ENCODE assay signal across 13 mouse cellular contexts in the genomic region with DNA sequence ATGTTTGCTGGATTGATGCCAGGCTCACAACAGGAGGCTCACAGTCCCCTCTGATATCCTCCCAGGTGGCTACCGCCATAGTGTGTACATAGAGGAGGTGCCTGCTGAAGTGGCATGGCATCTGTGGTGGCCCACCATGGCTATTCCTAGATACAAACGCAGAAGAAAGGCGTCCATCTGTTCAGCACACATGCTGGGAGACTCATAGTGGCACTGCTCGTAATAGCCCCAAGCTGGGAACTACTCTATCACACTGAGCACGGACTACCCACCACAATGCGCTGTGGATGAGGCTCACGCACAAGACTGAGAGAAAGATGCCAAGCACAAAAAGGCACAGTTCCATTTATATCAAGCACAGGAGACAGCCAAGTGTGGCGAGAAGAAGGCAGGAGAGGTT. TPM values are rescaled to one million over a fixed set of nuclear protein-coding genes. Genes with fewer than 3 reads are reported as not detected.
DNase-seq lines count a peak whose midpoint lies in the region; ATAC-seq and TF ChIP-seq lines count a peak whose summit lies in the region.
"Had no signal": no experiment of that assay in that cellular context is flagged by ENCODE, and none has a peak within 500 bp of the region (broad histone marks: within the 10 kb centered on the region; RNA-seq: fewer than 3 reads in every experiment).

No protein-coding gene starts in this region.

- peak overlapping the region; percentile 60 for H3K27ac ChIP-seq in forebrain, embryonic 13.5 days
- no peak overlapping the region for H3K27ac ChIP-seq in forebrain, embryonic 11.5 days (ENCODE audit: low read depth, low read length)
- H3K27ac ChIP-seq in hindbrain, embryonic 16.5 days (ENCODE audit: low read depth, low read length): no peak overlapping the region
- no peak overlapping the region for H3K27ac ChIP-seq in midbrain, postnatal 0 days (ENCODE audit: low read depth, low read length)
- H3K27ac ChIP-seq: macrophage had no signal

- peak; percentile 77 for ATAC-seq in forebrain, embryonic 13.5 days
- no peak for ATAC-seq in forebrain, embryonic 11.5 days (replicated peaks; ENCODE audit: low FRiP score)
- ATAC-seq in hindbrain, embryonic 16.5 days: 0 out of 2 replicates have a peak, but pooled peaks have one; percentile 37
- ATAC-seq in midbrain, postnatal 0 days (ENCODE audit: low FRiP score): no peak

- H3K4me3 ChIP-seq in forebrain, embryonic 13.5 days: no peak overlapping the region
- no peak overlapping the region for H3K4me3 ChIP-seq in forebrain, embryonic 11.5 days (ENCODE audit: low read depth, low read length)
- no peak overlapping the region for H3K4me3 ChIP-seq in hindbrain, embryonic 16.5 days (ENCODE audit: low read length)
- H3K4me3 ChIP-seq in midbrain, postnatal 0 days (ENCODE audit: low read depth, low read length): no peak overlapping the region

- DNase-seq in forebrain, embryonic 11.5 days (ENCODE audit: low spot score): no peak
- peak; percentile 74 for DNase-seq in brain, embryonic 14.5 days (ENCODE audit: low read depth)
- DNase-seq in midbrain, postnatal 0 days (ENCODE audit: low spot score): peak; percentile 22
- no peak for DNase-seq in natural killer cell, adult 2 months (ENCODE audit: low spot score in 2 of 2)
- no peak for DNase-seq in ovary, postnatal 10 days (ENCODE audit: low spot score)
- DNase-seq in thymus, postnatal 4 days: no peak
- DNase-seq: adrenal gland, postnatal 14 days; cerebellum, adult 9-10 months; kidney, postnatal 10 days had no signal

- no peak for TF ChIP-seq POLR2A in brain, embryonic 14.5 days (IDR thresholded peaks at IDR 0.05; ENCODE audit: borderline replicate concordance, extremely low read depth, insufficient read depth, insufficient read length, poor library complexity, severe bottlenecking)

- no peaks in the 10 kb centered on the region for H3K36me3 ChIP-seq in forebrain, embryonic 13.5 days (ENCODE audit: poor library complexity, severe bottlenecking)
- H3K36me3 ChIP-seq in forebrain, embryonic 11.5 days (ENCODE audit: control insufficient read depth, insufficient read depth, low read length): no peaks in the 10 kb centered on the region
- H3K36me3 ChIP-seq in hindbrain, embryonic 16.5 days (ENCODE audit: control insufficient read depth, insufficient read depth, low read length): no peaks in the 10 kb centered on the region
- H3K36me3 ChIP-seq in midbrain, postnatal 0 days (ENCODE audit: insufficient read depth, low read length): no peaks in the 10 kb centered on the region

- 49% methylated on average over 8 of the region's 8 CpGs for WGBS in forebrain, embryonic 13.5 days
- 81% methylated on average over 8 of the region's 8 CpGs for WGBS in forebrain, embryonic 11.5 days
- 48% methylated on average over 8 of the region's 8 CpGs for WGBS in hindbrain, embryonic 16.5 days
- 52% methylated on average over 8 of the region's 8 CpGs for WGBS in midbrain, postnatal 0 days

- H3K27me3 ChIP-seq in forebrain, embryonic 13.5 days: no peaks in the 10 kb centered on the region
- no peaks in the 10 kb centered on the region for H3K27me3 ChIP-seq in forebrain, embryonic 11.5 days (ENCODE audit: control insufficient read depth, insufficient read depth, low read length)
- H3K27me3 ChIP-seq in hindbrain, embryonic 16.5 days (replicated peaks; ENCODE audit: control insufficient read depth, insufficient read depth, low read length): no peaks in the 10 kb centered on the region
- H3K27me3 ChIP-seq in midbrain, postnatal 0 days (ENCODE audit: insufficient read depth, low read length): no peaks in the 10 kb centered on the region

- peaks cover 9% of the 10 kb centered on the region for H3K4me1 ChIP-seq in forebrain, embryonic 13.5 days
- peaks cover 2% of the 10 kb centered on the region; the same call in 1 of the 2 replicates for H3K4me1 ChIP-seq in forebrain, embryonic 11.5 days (replicated peaks; ENCODE audit: control insufficient read depth, insufficient read depth, low read length)
- peaks cover 4% of the 10 kb centered on the region; the same call in 1 of the 2 replicates for H3K4me1 ChIP-seq in hindbrain, embryonic 16.5 days (ENCODE audit: control insufficient read depth, insufficient read depth, low read depth, low read length)
- H3K4me1 ChIP-seq in midbrain, postnatal 0 days (ENCODE audit: insufficient read depth, low read length): no peaks in the 10 kb centered on the region

- TF ChIP-seq CTCF in brain, embryonic 14.5 days (IDR thresholded peaks at IDR 0.05; ENCODE audit: borderline replicate concordance, extremely low read depth, insufficient read depth, insufficient read length): no peak
- no peak for TF ChIP-seq CTCF in midbrain, postnatal 0 days (IDR thresholded peaks at IDR 0.05)

- H3K4me2 ChIP-seq in forebrain, embryonic 13.5 days: no peak overlapping the region
- H3K4me2 ChIP-seq in forebrain, embryonic 11.5 days (ENCODE audit: low read depth, low read length, severe bottlenecking): no peak overlapping the region
- H3K4me2 ChIP-seq in hindbrain, embryonic 16.5 days (ENCODE audit: low read length): no peak overlapping the region
- H3K4me2 ChIP-seq in midbrain, postnatal 0 days (ENCODE audit: low read depth, low read length, poor library complexity, severe bottlenecking): no peak overlapping the region
- H3K4me2 ChIP-seq: liver, embryonic 11.5 days had no signal

- no peak overlapping the region for H3K9ac ChIP-seq in forebrain, embryonic 13.5 days
- H3K9ac ChIP-seq in forebrain, embryonic 11.5 days (ENCODE audit: low read length): no peak overlapping the region
- H3K9ac ChIP-seq in hindbrain, embryonic 16.5 days (ENCODE audit: low read depth, low read length): no peak overlapping the region
- no peak overlapping the region for H3K9ac ChIP-seq in midbrain, postnatal 0 days (replicated peaks; ENCODE audit: low read length, poor library complexity, severe bottlenecking)

- no peaks in the 10 kb centered on the region for H3K9me3 ChIP-seq in forebrain, embryonic 13.5 days (replicated peaks)
- no peaks in the 10 kb centered on the region for H3K9me3 ChIP-seq in forebrain, embryonic 11.5 days (ENCODE audit: control insufficient read depth, low read length)
- H3K9me3 ChIP-seq in hindbrain, embryonic 16.5 days (ENCODE audit: control insufficient read depth, low read length): no peaks in the 10 kb centered on the region
- H3K9me3 ChIP-seq in midbrain, postnatal 0 days (ENCODE audit: low read length): no peaks in the 10 kb centered on the region

RNA-seq across cellular contexts. Expression of a gene that starts 50.9 kb away (rescaled TPM):
- polyA plus RNA-seq in forebrain, embryonic 13.5 days (2015; fragmentation: Nextera tagmentation; extraction: Ambion mirVana): 93.6 and 102 TPM in 2 replicates
- 199 and 211 TPM in 2 replicates for polyA plus RNA-seq in forebrain, embryonic 11.5 days (2014; fragmentation: Nextera tagmentation; extraction: Ambion mirVana)
- 24.0 and 31.2 TPM in 2 replicates for polyA plus RNA-seq in brain, embryonic 14.5 days (2012; rRNA removed)
- 27.7 and 30.9 TPM in 2 replicates for polyA plus RNA-seq in hindbrain, embryonic 16.5 days (2015; fragmentation: Nextera tagmentation; extraction: Ambion mirVana)
- 22.1 and 22.3 TPM in 2 replicates for total RNA-seq in midbrain, postnatal 0 days (2014; rRNA removed)
- 20.2 and 20.3 TPM in 2 replicates for polyA plus RNA-seq in midbrain, postnatal 0 days (2015; fragmentation: Nextera tagmentation; extraction: Ambion mirVana)

Comparison
In these comparisons a context has a peak if more than half of its experiments do, and no peak if none do; other contexts are left out.
1. ATAC-seq: peak in forebrain, embryonic 13.5 days (single experiment) and hindbrain, embryonic 16.5 days (single experiment); none in forebrain, embryonic 11.5 days (single experiment) and midbrain, postnatal 0 days (single experiment).
2. DNase-seq: peak in brain, embryonic 14.5 days (single experiment) and midbrain, postnatal 0 days (single experiment); none in forebrain, embryonic 11.5 days (single experiment), natural killer cell, adult 2 months (0 of 2), ovary, postnatal 10 days (single experiment) and thymus, postnatal 4 days (single experiment).